ENCODE assay signal across 8 mouse cellular contexts in the genomic region with DNA sequence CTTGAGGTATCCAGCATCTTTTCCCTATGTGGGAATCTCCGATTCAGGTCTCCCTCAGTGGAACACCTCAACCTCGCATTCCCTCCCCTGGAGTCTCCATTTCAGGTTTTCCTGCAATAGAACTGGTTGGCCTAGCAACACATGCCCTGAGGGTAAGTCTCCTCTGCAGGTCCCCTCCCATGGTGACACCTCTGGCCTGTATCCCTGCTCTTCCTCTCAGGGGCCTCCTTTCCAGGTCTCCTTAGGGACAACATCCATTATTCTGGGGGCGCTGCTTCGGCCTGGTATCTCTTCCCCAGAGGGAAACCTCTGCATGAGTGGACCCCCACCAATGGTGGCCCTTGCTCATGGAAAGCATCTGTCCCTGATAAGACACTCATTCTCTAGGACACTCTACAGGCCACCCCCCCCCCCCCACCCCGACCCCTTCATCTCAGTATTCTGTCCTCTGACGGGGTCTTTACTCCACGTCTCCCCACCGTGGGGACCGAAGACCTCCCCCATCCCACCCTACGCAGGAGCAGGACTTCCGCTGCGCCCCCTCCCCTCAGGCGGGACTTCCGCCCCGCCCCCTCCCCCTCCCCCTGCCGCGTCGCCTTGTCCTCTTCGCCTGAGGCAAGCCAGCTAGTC. TPM values are rescaled to one million over a fixed set of nuclear protein-coding genes. Genes with fewer than 3 reads are reported as not detected.
A peak's percentile ranks its signal among the peaks of the same experiment; 100 is the strongest.
DNase-seq lines count a peak whose midpoint lies in the region; ATAC-seq and TF ChIP-seq lines count a peak whose summit lies in the region.

A gene (plus strand): TSS at position 575 of the 630 bp plus-strand sequence.

- peak within 1 kb of the TSS; percentile 69 for H3K4me3 ChIP-seq in kidney, embryonic 16.5 days (ENCODE audit: low read length)
- peak within 1 kb of the TSS; percentile 79 to 97 for H3K4me3 ChIP-seq in MEL (ENCODE audit: control insufficient read depth in 1 of 2, insufficient read depth in 1 of 2, low read depth in 2 of 2, low read length in 2 of 2)
- H3K4me3 ChIP-seq in embryonic facial prominence, embryonic 11.5 days (ENCODE audit: low read depth, low read length), result peak within 1 kb of the TSS; percentile 87
- H3K4me3 ChIP-seq in heart, embryonic 11.5 days (ENCODE audit: low read depth, low read length), result peak within 1 kb of the TSS; percentile 90
- peak within 1 kb of the TSS; percentile 92 for H3K4me3 ChIP-seq in midbrain, embryonic 15.5 days

- H3K36me3 ChIP-seq in kidney, embryonic 16.5 days (ENCODE audit: insufficient read depth, low read length), result no peaks in the 10 kb centered on the region
- H3K36me3 ChIP-seq in MEL (ENCODE audit: control insufficient read depth in 1 of 2, insufficient read depth in 2 of 2, low read length in 2 of 2), result no peaks in the 10 kb centered on the region; a peak in 1 of 4 replicates
- no peaks in the 10 kb centered on the region for H3K36me3 ChIP-seq in embryonic facial prominence, embryonic 11.5 days (replicated peaks; ENCODE audit: control insufficient read depth, insufficient read depth, low read depth, low read length)
- no peaks in the 10 kb centered on the region for H3K36me3 ChIP-seq in heart, embryonic 11.5 days (ENCODE audit: control insufficient read depth, insufficient read depth, low read length)
- H3K36me3 ChIP-seq in midbrain, embryonic 15.5 days (replicated peaks), result no peaks in the 10 kb centered on the region

- TF ChIP-seq CTCF in MEL (IDR thresholded peaks at IDR 0.05 in 2 of 3, conservative IDR thresholded peaks at IDR 0.05 in 1 of 3; ENCODE audit: control insufficient read depth in 1 of 3, insufficient read depth in 1 of 3, low read depth in 2 of 3, low read length in 3 of 3, poor library complexity in 1 of 3, severe bottlenecking in 1 of 3), result no peak

- peaks cover 14% of the 10 kb centered on the region for H3K4me1 ChIP-seq in kidney, embryonic 16.5 days (ENCODE audit: insufficient read depth, low read length)
- H3K4me1 ChIP-seq in MEL (ENCODE audit: control insufficient read depth in 1 of 2, insufficient read depth in 2 of 2, low read length in 2 of 2), result no peaks in the 10 kb centered on the region; a peak in 1 of 4 replicates
- no peaks in the 10 kb centered on the region for H3K4me1 ChIP-seq in embryonic facial prominence, embryonic 11.5 days (ENCODE audit: control insufficient read depth, insufficient read depth, low read length)
- H3K4me1 ChIP-seq in heart, embryonic 11.5 days (ENCODE audit: control insufficient read depth, insufficient read depth, low read length), result peaks cover 2% of the 10 kb centered on the region; the same call in 1 of the 2 replicates
- peaks cover 29% of the 10 kb centered on the region for H3K4me1 ChIP-seq in midbrain, embryonic 15.5 days

- no peak for TF ChIP-seq EP300 in MEL (IDR thresholded peaks at IDR 0.05; ENCODE audit: low read depth in 1 of 2, low read length in 2 of 2)

- no peaks in the 10 kb centered on the region for H3K27me3 ChIP-seq in kidney, embryonic 16.5 days (ENCODE audit: insufficient read depth, low read length)
- no peaks in the 10 kb centered on the region for H3K27me3 ChIP-seq in MEL (ENCODE audit: control insufficient read depth in 1 of 2, insufficient read depth in 2 of 2, low read length in 2 of 2)
- H3K27me3 ChIP-seq in embryonic facial prominence, embryonic 11.5 days (ENCODE audit: control insufficient read depth, insufficient read depth, low read length), result no peaks in the 10 kb centered on the region
- no peaks in the 10 kb centered on the region for H3K27me3 ChIP-seq in heart, embryonic 11.5 days (ENCODE audit: control insufficient read depth, insufficient read depth, low read length)
- no peaks in the 10 kb centered on the region for H3K27me3 ChIP-seq in midbrain, embryonic 15.5 days (replicated peaks)

- peak within 1 kb of the TSS; percentile 94 for H3K9ac ChIP-seq in kidney, embryonic 16.5 days (replicated peaks; ENCODE audit: low read length)
- H3K9ac ChIP-seq in MEL (ENCODE audit: control insufficient read depth, low read depth, low read length, poor library complexity, severe bottlenecking), result peak within 1 kb of the TSS; percentile 87
- H3K9ac ChIP-seq in embryonic facial prominence, embryonic 11.5 days (replicated peaks; ENCODE audit: low read length), result peak within 1 kb of the TSS; percentile 87
- peak within 1 kb of the TSS; percentile 90 for H3K9ac ChIP-seq in heart, embryonic 11.5 days (ENCODE audit: low read depth, low read length)
- H3K9ac ChIP-seq in midbrain, embryonic 15.5 days, result peak within 1 kb of the TSS; percentile 98

- TF ChIP-seq RAD21 in MEL (IDR thresholded peaks at IDR 0.05; ENCODE audit: low read depth, low read length), result no peak

- WGBS in kidney, embryonic 16.5 days, result 15% methylated on average over 9 of the region's 19 CpGs
- WGBS in embryonic facial prominence, embryonic 11.5 days, result 9% methylated on average over 17 of the region's 19 CpGs
- WGBS in heart, embryonic 11.5 days (ENCODE audit: insufficient replicate concordance), result 18% methylated on average over 9 of the region's 19 CpGs
- WGBS in midbrain, embryonic 15.5 days, result 12% methylated on average over 13 of the region's 19 CpGs

- peaks cover 17% of the 10 kb centered on the region for H3K79me2 ChIP-seq in MEL (ENCODE audit: control insufficient read depth, insufficient read depth, low read length, poor library complexity)

- no peak for TF ChIP-seq POLR2A in MEL (IDR thresholded peaks at IDR 0.05; ENCODE audit: control insufficient read depth in 1 of 2, insufficient read depth in 1 of 2, low read depth in 1 of 2, low read length in 2 of 2, poor library complexity in 1 of 2)

- peak within 1 kb of the TSS; percentile 93 for H3K27ac ChIP-seq in kidney, embryonic 16.5 days (ENCODE audit: low read length)
- H3K27ac ChIP-seq in MEL (ENCODE audit: control insufficient read depth, low read depth, low read length), result peak within 1 kb of the TSS; percentile 70
- peak within 1 kb of the TSS; percentile 94 for H3K27ac ChIP-seq in embryonic facial prominence, embryonic 11.5 days (replicated peaks; ENCODE audit: low read depth, low read length)
- peak within 1 kb of the TSS; percentile 88 for H3K27ac ChIP-seq in heart, embryonic 11.5 days (ENCODE audit: low read depth, low read length)
- H3K27ac ChIP-seq in midbrain, embryonic 15.5 days, result peak within 1 kb of the TSS; percentile 99

- H3K9me3 ChIP-seq in kidney, embryonic 16.5 days (ENCODE audit: low read length), result no peaks in the 10 kb centered on the region
- H3K9me3 ChIP-seq in MEL (replicated peaks; ENCODE audit: insufficient read depth, low read length), result no peaks in the 10 kb centered on the region
- no peaks in the 10 kb centered on the region for H3K9me3 ChIP-seq in embryonic facial prominence, embryonic 11.5 days (replicated peaks; ENCODE audit: control insufficient read depth, low read length)
- no peaks in the 10 kb centered on the region for H3K9me3 ChIP-seq in heart, embryonic 11.5 days (replicated peaks; ENCODE audit: control insufficient read depth, low read length)
- no peaks in the 10 kb centered on the region for H3K9me3 ChIP-seq in midbrain, embryonic 15.5 days

- no peak for DNase-seq in kidney, postnatal 10 days
- DNase-seq in MEL (ENCODE audit: low read depth, low spot score) (peak; percentile 8), adipocyte (ENCODE audit: low spot score) (no peak)
- DNase-seq in embryonic facial prominence, embryonic 11.5 days (ENCODE audit: low spot score), result peak; percentile 92
- DNase-seq in layer of hippocampus, postnatal 25 days (ENCODE audit: extremely low spot score in 1 of 2, low spot score in 1 of 2), result no peak

- peak within 1 kb of the TSS; percentile 67 for H3K4me2 ChIP-seq in kidney, embryonic 16.5 days (replicated peaks; ENCODE audit: low read depth, low read length)
- peak within 1 kb of the TSS; percentile 64 for H3K4me2 ChIP-seq in embryonic facial prominence, embryonic 11.5 days (ENCODE audit: low read depth, low read length)
- H3K4me2 ChIP-seq in heart, embryonic 11.5 days, result peak within 1 kb of the TSS; percentile 79
- H3K4me2 ChIP-seq in midbrain, embryonic 15.5 days, result peak within 1 kb of the TSS; percentile 61

- ATAC-seq in kidney, embryonic 16.5 days (ENCODE audit: low FRiP score, low TSS enrichment), result peak; percentile 4; the same call in 1 of the 2 replicates
- ATAC-seq in embryonic facial prominence, embryonic 11.5 days (replicated peaks; ENCODE audit: insufficient number of reproducible peaks, low FRiP score, low TSS enrichment, low read depth), result peak; percentile 86
- ATAC-seq in heart, embryonic 11.5 days (replicated peaks; ENCODE audit: insufficient number of reproducible peaks, low FRiP score, low TSS enrichment), result peak; percentile 19; the same call in 1 of the 2 replicates
- peak; percentile 87 for ATAC-seq in midbrain, embryonic 15.5 days (replicated peaks)

TF ChIP-seq in MEL, 35 proteins besides CTCF, POLR2A, EP300 and RAD21:
- TF ChIP-seq ETS1 (IDR thresholded peaks at IDR 0.05; ENCODE audit: low read depth, low read length) (no peak), CHD2 (IDR thresholded peaks at IDR 0.05; ENCODE audit: low read length) (no peak), UBTF (IDR thresholded peaks at IDR 0.05; ENCODE audit: borderline replicate concordance, insufficient read depth, low read depth, low read length) (no peak), CHD1 (IDR thresholded peaks at IDR 0.05; ENCODE audit: low read depth, low read length) (no peak), MYC (IDR thresholded peaks at IDR 0.05; ENCODE audit: low read depth, low read length) (no peak), GATA1 (IDR thresholded peaks at IDR 0.05; ENCODE audit: low read depth, low read length) (no peak), NRF1 (IDR thresholded peaks at IDR 0.05; ENCODE audit: insufficient read depth, low read depth, low read length, poor library complexity, severe bottlenecking) (no peak), SIN3A (IDR thresholded peaks at IDR 0.05; ENCODE audit: low read length) (no peak), KAT2A (conservative IDR thresholded peaks at IDR 0.05; ENCODE audit: low read depth, low read length) (no peak), BHLHE40 (IDR thresholded peaks at IDR 0.05; ENCODE audit: borderline replicate concordance, low read depth, low read length) (no peak), TBP (IDR thresholded peaks at IDR 0.05; ENCODE audit: low read depth, low read length) (no peak), POLR2AphosphoS2 (IDR thresholded peaks at IDR 0.05; ENCODE audit: low read length) (no peak)
TF ChIP-seq in MEL: peak in this region for 0.

RNA-seq across cellular contexts. Expression of the gene that starts here (rescaled TPM):
- 294 and 307 TPM in 2 replicates for polyA plus RNA-seq in kidney, embryonic 16.5 days (2015; fragmentation: Nextera tagmentation; extraction: Ambion mirVana)
- 24.5 and 28.8 TPM in 2 replicates for total RNA-seq in MEL (2012; rRNA removed)
- 10 to 100 TPM; 45.0 to 75.6 TPM for polyA plus RNA-seq in MEL (2012; ENCODE audit: insufficient read depth in 1 of 2, insufficient read length in 2 of 2, low read depth in 1 of 2, low replicate concordance in 2 of 2, missing spikeins in 1 of 2)
- polyA plus RNA-seq in embryonic facial prominence, embryonic 11.5 days (2014; fragmentation: Nextera tagmentation; extraction: Ambion mirVana), result 378 and 380 TPM in 2 replicates
- 257 and 282 TPM in 2 replicates for polyA plus RNA-seq in heart, embryonic 11.5 days (2014; fragmentation: Nextera tagmentation; extraction: Ambion mirVana)
- total RNA-seq in layer of hippocampus, postnatal 25 days (2021), result 100 to 1,000 TPM; 292 to 314 TPM
- polyA plus RNA-seq in midbrain, embryonic 15.5 days (2015; fragmentation: Nextera tagmentation; extraction: Ambion mirVana), result 529 and 534 TPM in 2 replicates

Comparison
In these comparisons a context has a peak if more than half of its experiments do, and no peak if none do; other contexts are left out.
1. ATAC-seq: peak in every context shown above with its lines; median percentile 87 in midbrain, embryonic 15.5 days; 86 in embryonic facial prominence, embryonic 11.5 days; 19 in heart, embryonic 11.5 days; 4 in kidney, embryonic 16.5 days.
2. DNase-seq: peak in MEL (single experiment) and embryonic facial prominence, embryonic 11.5 days (single experiment); none in kidney, postnatal 10 days (single experiment), layer of hippocampus, postnatal 25 days (0 of 2) and adipocyte (single experiment).
3. Peak in every context shown above with its lines, with median percentiles within 50 percentile points of each other: H3K27ac ChIP-seq, H3K4me2 ChIP-seq, H3K4me3 ChIP-seq and H3K9ac ChIP-seq.